Mouse (Mus musculus) retina, postnatal 1 day (tissue): Measurements from ENCODE around the gene Tmcc1.
"Not testable (repeated sequence)": the region's sequence is repeated elsewhere in the genome, so short reads cannot be mapped to it uniquely, and the experiment has no call there.

Experiments
- DNase-seq: peaks from one replicate; pipeline ENCODE4 v3.0.0-alpha.2; 2012

Tmcc1 gene

DNA sequence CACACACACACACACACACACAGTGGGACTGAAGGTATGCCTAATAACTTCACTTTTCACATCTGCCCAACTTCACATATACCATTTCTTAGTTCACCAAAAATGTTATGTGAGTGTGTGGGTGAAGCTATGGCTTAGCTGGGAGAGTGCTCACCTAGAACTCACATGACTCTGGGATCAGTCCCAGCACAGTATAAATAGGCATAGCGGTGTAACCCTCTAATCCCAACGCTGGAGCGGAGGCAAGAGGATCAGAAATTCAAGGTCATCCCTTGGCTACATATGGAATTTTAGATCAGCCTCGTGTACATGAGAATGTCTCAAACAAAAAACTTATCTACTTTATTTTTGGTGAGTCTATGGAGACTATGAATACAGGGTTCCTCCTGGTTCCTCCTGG, 119.7 kb downstream of the Tmcc1 start:
- DNase-seq: peak; percentile 12

DNA sequence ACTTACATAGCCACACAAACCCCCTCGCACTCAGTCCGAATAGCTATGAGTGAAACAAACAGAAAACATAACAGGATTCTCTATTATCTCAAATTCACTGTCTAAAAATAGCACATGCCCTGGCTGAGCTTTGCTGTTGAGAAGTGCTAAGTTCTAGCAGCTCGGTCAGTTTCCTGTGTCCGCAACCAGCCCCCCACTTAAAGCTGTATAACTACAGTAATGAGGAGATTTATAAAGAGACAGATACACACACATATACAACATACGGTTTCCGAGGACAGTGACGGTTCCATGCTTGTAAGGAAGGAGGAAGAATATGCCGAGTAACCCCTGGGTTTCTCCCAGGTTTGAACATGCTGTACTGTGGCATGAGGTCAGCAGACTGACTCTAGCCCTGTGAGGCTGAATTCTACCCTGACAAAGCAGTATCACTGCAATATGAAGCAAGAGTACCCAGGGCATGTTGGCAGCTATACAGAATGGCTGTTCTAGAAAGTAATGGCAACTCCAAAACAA, 120.5 kb downstream of the Tmcc1 start:
- peak; percentile 48 for DNase-seq

- peak; percentile 45 for DNase-seq
These were observed 121.0 kb downstream of the Tmcc1 start for GRCm38 (mm10) chr6:116072221-116072745.

DNA sequence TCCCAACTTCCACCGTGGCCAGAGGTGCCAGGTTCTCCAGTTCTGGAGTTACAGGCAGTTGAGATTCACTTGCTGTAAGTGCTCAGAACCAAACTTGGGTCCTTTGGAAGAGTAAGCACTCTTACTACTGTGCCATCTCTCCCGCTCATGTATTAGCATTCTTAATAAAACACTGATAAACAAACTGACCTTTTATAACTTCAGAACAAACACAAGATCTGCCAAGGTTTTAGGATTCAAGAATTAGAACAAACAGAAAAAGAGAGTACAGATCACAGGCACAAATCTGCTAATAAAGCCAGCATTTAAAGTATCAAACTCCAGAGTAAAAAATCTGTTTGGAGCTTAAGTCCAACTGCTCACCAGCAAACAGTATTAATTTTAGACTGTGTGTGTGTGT, 121.5 kb downstream of the Tmcc1 start:
- DNase-seq: no peak

DNA sequence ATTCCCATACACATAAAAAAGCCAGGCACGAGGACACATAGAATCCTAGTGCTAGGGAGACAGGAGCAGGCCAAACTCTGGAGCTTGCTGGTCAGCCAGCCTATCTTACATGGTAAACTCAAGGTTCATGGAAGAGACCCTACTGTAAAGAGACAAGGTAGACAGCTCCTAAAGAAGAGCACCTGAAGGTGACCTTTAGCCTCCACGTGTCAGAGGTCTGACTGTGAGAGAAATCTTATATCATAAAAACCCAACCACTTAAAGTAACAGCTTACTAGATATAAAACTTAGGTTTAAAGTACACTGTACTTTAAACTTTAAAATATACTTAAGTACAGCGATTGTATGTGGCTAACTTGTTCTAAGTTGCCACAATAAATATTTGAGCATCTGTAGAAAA, 122.7 kb downstream of the Tmcc1 start:
- DNase-seq: no peak

GRCm38 (mm10) chr6:116063516-116063915, 129.8 kb downstream of the Tmcc1 start:
- no peak for DNase-seq

- not testable (repeated sequence) for DNase-seq
These were observed 133.7 kb downstream of the Tmcc1 start for GRCm38 (mm10) chr6:116059542-116059941.

GRCm38 (mm10) chr6:116058541-116059300, 134.6 kb downstream of the Tmcc1 start:
- no peak for DNase-seq

- DNase-seq: peak; percentile 61
These were observed 136.5 kb downstream of the Tmcc1 start for GRCm38 (mm10) chr6:116056676-116057264.

- no peak for DNase-seq
These were observed 137.5 kb downstream of the Tmcc1 start for GRCm38 (mm10) chr6:116055766-116056165.

GRCm38 (mm10) chr6:116055001-116055471, 138.2 kb downstream of the Tmcc1 start:
- DNase-seq: peak; percentile 9

DNA sequence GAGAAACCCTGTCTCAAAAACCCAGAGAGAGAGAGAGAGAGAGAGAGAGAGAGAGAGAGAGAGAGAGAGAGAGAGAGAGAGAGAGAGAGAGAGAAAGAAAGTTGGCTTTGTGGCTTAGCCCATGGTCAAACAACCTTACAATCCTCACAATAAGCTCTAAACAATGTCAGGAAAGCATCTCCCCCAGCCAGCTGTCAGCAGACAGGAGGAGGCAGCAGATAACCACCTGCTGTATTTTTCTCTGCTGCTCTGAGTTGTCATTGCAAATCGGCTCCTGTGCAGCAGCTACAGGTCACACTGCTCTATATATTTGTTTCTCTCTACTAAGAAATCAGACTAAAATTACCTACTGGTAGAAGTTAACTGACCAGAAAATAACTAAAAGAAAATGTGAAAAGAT, 145.4 kb downstream of the Tmcc1 start:
- DNase-seq: peak; percentile 18

- DNase-seq: no peak
These were observed 145.9 kb downstream of the Tmcc1 start for GRCm38 (mm10) chr6:116047366-116047765.

GRCm38 (mm10) chr6:116044039-116044438, 149.2 kb downstream of the Tmcc1 start:
- DNase-seq: no peak

DNA sequence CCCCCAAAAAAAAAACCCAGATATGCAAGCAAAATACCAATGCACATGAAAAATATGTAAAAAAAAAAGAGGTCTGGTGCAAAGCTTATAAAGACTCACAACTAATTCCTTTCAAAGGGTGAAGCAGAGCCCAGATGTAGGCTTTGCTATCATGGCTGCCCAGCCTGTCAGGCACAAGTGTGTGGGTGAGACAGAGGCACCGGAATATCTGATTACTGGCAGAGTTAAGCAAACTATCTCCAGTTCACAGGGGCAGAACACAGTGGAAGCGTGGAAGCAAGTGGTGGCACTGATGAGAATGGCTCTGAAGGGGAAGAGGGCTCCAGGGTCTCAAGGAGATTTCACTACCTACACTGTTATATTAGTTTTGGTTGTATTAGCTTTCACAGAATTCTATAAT, 155.1 kb downstream of the Tmcc1 start:
- no peak for DNase-seq

- no peak for DNase-seq
These were observed 155.9 kb downstream of the Tmcc1 start for GRCm38 (mm10) chr6:116037281-116037831.

GRCm38 (mm10) chr6:116036555-116036954, 156.7 kb downstream of the Tmcc1 start:
- DNase-seq: no peak

DNA sequence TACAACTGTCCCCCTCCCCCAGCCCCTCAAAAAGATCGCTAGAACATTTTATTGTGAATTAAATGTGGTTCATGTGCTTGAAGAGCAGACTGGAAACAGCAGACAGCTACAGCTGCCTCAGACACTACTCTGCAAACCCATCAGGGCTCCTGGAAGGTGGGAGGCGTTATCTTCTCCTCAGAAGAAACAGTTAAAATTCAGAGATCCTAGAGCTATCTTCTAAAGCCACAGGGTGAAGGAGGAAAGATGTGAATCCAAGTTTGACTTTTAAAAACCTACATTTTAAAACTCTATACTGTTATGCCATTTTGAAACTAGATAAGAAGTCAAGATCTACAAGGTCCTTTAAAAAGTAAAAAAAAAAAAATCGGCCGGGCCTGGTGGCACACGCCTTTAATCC, 162.2 kb downstream of the Tmcc1 start:
- DNase-seq: no peak

GRCm38 (mm10) chr6:116024666-116025065, 168.6 kb downstream of the Tmcc1 start:
- no peak for DNase-seq

GRCm38 (mm10) chr6:116021961-116022485, 171.3 kb downstream of the Tmcc1 start:
- DNase-seq: peak; percentile 24

DNA sequence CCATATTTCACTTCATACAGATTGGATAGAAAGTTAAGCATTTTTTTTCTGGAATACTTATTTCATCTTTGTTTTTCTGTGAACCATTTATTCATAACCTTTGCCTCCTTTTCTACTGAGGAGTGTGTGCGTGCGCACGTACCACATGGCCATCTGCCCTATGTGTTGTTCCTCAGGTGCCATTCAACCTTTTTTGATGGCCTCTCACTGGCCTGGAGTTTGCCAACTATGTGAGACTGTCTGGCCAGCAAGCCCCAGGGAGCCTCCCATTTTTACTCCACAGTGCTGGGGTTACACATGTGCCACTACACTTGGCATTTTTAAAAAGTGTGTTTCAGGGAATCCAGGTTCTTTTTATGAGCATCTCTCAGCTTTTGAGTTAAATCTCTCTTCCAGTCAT, 177.4 kb downstream of the Tmcc1 start:
- no peak for DNase-seq

DNA sequence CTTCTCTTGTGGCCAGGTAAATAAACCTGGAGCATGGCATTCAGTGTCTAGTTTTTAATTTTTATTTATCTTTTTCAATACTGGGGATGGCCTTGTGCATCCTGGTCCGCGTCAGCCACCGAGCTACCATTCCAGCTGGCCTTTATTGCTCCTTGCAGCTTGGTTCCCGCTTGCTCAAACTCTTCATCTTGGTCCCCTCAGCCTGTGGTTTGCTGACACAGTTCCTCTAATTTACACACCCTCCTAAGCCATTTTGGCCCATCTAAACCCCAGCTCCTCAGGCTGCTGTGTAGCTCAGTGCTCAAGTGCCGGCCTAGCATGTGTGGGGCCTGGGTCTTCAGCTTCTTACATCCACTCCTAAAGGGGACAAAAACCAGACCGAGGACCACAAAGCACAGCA, 179.2 kb downstream of the Tmcc1 start:
- no peak for DNase-seq

GRCm38 (mm10) chr6:116013687-116014086, 179.6 kb downstream of the Tmcc1 start:
- no peak for DNase-seq
